Mouse (Mus musculus) cerebellum, adult 11-12 months (tissue): ENCODE measurements around the gene 1700049E17Rik2.
"Not testable (repeated sequence)": the region's sequence is repeated elsewhere in the genome, so short reads cannot be mapped to it uniquely, and the experiment has no call there.

Experiments
- DNase-seq: peaks from one replicate; pipeline ENCODE4 v3.0.0; 2022

The 1700049E17Rik2 gene

DNA sequence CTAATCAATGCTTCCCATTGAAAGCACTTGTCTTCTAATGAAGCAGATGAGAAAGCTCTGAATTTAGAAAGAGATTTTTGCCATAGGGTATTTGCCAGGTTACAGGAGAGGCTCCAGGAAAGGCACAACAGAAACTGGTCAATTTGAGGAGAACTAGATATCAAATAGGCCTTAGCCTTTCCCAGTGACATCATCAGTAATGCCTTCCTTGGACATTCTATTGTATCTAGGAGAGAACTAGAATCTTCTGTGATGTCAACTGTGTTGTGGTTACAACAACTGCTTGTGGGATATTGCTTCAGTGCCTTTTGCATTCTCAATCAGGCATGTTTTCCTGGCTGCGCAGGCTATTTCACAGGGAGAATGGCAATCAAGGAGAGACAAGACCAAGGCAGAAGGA, at the start of gene 1700049E17Rik2:
TSS of gene 1700049E17Rik2 (plus strand) at position 301 of the 400 bp plus-strand sequence.
- DNase-seq: not testable (repeated sequence)

DNA sequence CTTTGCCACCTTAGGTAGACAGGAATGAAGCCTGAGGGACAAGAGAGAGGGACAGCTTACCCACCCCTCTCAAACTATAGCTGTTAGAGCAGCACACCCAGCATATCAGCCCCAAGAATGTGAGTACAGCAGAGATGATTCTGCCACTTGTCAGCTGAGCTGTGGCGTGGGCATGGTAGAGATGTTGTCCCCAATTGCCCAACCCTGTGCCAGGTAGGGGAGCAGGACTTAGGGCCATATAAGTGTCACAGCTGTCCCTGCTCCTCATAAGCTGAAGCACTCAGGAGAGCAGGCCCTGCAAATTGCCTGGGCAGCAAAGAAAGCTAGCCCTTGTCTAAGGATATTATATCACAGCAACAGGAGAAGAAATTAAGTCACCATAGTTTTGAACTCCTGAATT, 48.3 kb upstream of the 1700049E17Rik2 start:
- DNase-seq: not testable (repeated sequence)

DNA sequence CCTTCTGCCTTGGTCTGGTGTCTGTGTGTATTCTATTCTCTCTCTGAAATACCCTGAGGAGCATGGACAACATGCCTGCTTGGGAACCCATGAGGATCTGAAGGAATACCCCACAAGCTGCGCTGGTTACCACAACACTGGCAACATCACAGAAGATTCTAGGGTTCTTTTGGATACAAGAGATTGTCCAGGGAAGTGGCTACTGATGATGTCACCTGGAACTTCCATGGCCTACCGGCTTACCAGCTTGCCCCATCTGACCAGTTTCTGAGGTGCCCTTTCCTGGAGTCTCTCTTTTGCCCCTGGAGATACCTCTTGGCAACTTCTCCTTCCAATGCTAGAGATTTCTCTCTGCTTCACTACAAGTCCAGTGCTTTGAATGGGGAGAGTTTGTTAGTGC, 17.5 kb upstream of the 1700049E17Rik2 start, which contains the start of gene Gm7970:
TSS of gene Gm7970 (minus strand) at position 101 of the 400 bp plus-strand sequence.
- not testable (repeated sequence) for DNase-seq

DNA sequence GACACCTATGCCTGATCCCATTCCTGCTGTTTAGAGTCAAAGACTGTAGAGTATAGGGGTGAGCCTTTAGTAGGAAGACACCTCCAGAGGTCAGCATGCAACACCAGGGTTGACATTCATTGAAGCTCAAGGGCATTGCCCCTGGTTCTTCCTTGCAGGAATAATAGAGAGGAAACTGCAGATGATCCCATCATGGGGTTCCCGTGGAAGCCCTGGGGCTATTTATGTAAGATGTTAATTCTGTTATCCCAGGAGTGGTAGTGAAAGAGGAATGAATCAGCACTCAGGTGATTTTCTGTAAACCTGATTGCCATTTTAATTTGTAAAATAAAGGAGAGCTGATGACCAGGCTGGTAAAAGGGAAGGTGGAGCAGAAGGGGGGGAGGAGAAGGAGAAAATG, 13.3 kb downstream of the 1700049E17Rik2 start:
- DNase-seq: not testable (repeated sequence)

DNA sequence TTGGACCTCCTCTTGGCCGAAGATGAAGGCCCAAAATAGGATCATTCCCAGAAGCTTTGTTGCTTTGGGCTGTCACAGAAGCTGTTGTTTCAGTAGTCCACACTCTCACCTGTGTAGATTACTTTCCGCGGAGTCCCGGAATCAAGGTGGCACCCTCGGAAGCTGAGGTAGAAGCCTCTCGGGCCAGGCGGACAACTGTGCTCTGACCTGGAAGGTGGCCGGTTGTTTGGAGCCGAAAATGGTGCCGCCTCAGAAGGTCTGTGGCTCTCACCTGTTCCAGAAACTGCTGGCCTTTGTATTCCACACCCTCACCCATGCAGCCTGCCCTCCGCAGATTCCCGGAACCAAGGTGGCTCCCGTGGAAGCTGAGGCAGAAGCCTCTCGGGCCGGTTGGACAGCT, 27.9 kb downstream of the 1700049E17Rik2 start:
- DNase-seq: not testable (repeated sequence)

DNA sequence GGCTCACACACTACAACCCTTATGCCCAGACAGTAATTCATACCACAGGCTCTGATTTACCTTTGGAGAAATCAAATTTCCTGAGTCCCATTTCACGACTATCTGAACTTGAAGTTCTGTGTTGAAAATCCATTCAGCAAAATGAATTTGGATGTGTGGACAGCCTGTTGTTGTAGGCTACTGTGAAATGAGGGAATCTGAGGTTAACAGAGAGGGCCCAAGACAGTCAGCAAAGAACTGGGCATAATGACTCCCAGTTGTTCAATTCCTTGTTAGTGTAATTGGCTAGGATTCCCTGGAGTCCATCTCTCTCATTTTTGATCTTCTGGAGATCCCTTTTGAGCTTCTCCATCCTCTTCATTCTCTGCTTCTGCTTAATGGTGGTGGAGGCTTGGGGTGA, 37.7 kb downstream of the 1700049E17Rik2 start:
- DNase-seq: not testable (repeated sequence)

DNA sequence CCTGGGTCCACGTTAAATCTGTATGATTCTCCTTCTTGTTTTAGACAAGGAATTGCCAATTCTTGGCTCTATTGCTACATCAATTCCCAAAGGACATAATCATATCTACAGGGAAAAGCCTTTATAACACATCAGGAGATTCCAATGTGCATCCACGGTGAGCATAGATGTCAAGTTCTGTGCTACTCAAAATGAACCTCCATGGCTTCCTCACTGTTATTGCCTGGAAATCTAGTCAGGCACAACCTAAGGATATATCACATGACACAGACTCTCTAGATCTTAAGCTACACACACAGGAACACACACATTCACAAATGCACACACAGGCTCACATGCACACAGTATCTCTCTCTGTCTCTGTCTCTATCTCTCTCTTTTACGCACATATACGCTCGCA, 49.5 kb downstream of the 1700049E17Rik2 start:
- not testable (repeated sequence) for DNase-seq

DNA sequence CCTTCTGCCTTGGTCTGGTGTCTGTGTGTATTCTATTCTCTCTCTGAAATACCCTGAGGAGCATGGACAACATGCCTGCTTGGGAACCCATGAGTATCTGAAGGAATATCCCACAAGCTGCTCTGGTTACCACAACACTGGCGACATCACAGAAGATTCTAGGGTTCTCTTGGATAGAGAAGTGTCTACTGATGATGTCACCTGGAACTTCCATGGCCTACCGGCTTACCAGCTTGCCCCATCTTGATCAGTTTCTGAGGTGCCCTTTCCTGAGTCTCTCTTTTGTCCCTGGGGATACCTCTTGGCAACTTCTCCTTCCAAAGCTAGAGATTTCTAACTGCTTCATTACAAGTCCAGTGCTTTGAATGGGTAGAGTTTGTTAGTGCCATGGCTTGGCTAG, 51.5 kb downstream of the 1700049E17Rik2 start, which contains the start of gene Gm3072:
TSS of gene Gm3072 (minus strand) at position 101 of the 400 bp plus-strand sequence.
- not testable (repeated sequence) for DNase-seq

DNA sequence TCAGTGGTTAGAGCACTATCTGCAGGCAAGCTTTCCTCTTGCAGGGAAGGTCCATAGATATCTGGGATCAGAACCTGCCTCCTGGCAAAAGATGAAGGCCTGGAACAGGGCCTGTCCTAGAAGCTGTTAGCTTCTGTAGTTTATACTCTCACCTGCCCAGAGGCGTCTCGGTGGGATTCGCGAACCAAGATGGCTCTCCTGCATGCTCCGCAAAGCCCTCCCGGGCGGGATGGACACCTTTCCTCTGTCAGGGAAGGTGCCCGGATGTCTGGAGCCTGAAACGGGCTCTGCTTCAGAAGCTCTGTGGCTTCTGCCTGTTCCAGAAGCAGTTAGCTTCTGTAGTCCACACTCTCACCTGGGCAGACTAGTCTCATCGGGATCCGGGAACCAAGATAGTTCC, 57.1 kb downstream of the 1700049E17Rik2 start:
- DNase-seq: not testable (repeated sequence)
